In the genomic region with DNA sequence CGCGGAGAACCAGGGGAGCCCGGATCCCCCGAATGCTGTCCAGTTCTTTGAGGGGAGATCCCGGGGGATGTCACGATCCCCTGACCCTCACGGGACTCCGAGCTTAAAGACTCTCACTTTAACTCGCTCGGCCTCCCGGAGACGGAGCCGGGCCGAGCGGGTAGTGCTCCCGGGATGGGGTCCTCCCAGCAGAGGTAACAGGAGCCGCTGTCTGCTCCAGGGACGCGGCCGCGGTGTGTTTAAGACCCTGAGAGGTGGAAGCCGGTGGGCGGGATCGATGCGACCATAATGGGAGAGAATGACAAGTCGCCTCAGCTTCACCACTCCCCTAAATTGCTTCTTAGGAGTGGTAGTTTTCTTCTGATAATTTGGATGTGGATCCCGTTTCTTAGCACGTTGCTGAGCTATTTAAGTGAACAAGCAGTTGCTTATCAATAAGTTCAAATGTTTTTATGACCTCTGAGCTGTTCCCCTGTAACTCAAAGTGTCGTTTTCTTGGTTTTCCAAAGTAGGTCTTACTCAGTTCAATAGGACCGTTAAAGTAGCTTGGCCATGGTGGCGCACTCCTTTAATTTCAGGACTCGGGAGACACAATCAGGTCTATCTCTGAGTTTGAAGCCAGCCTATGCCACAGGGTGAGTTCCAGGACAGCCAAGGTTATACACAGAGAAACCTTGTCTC, we compare ENCODE assay signal across 9 mouse cellular contexts. TPM values are rescaled to one million over a fixed set of nuclear protein-coding genes. Genes with fewer than 3 reads are reported as not detected.
DNase-seq lines count a peak whose midpoint lies in the region; ATAC-seq and TF ChIP-seq lines count a peak whose summit lies in the region.
"Not testable (repeated sequence)": the region's sequence is repeated elsewhere in the genome, so short reads cannot be mapped to it uniquely, and the experiment has no call there.
"Had no signal": no experiment of that assay in that cellular context is flagged by ENCODE, and none has a peak within 500 bp of the region (broad histone marks: within the 10 kb centered on the region; RNA-seq: fewer than 3 reads in every experiment).

No protein-coding gene starts in this region.

- TF ChIP-seq CTCF in G1E (IDR thresholded peaks at IDR 0.05; ENCODE audit: low read depth, low read length); testis, adult 2 months (IDR thresholded peaks at IDR 0.05; ENCODE audit: control insufficient read depth, insufficient read depth, insufficient replicate concordance, low read depth, low read length): not testable (repeated sequence)

- H3K36me3 ChIP-seq in G1E (replicated peaks): peaks cover 40% of the 10 kb centered on the region
- peaks cover 24% of the 10 kb centered on the region for H3K36me3 ChIP-seq in forebrain, embryonic 14.5 days (ENCODE audit: control insufficient read depth, insufficient read depth, low read length)
- not testable (repeated sequence) for H3K36me3 ChIP-seq in testis, adult 2 months (ENCODE audit: control insufficient read depth, insufficient read depth, low read length)

- H3K27me3 ChIP-seq in G1E (ENCODE audit: insufficient read depth, low read length); forebrain, embryonic 14.5 days (replicated peaks; ENCODE audit: control insufficient read depth, insufficient read depth, low read length); testis, adult 2 months (ENCODE audit: control insufficient read depth, insufficient read depth, low read length): not testable (repeated sequence)

- peak overlapping the region; percentile 83 for H3K27ac ChIP-seq in forebrain, embryonic 14.5 days (ENCODE audit: low read depth, low read length)
- H3K27ac ChIP-seq in testis, adult 2 months (ENCODE audit: control insufficient read depth, insufficient read depth, low read depth, low read length): peak overlapping the region; percentile 87

- not testable (repeated sequence) for TF ChIP-seq POLR2A in testis, adult 2 months (IDR thresholded peaks at IDR 0.05; ENCODE audit: control insufficient read depth, low read depth, low read length)

- H3K9me3 ChIP-seq in G1E (replicated peaks); forebrain, embryonic 14.5 days (replicated peaks; ENCODE audit: control insufficient read depth, low read length): not testable (repeated sequence)

- peak overlapping the region; percentile 79 for H3K4me3 ChIP-seq in G1E (ENCODE audit: low read depth, low read length)
- peak overlapping the region; percentile 65 for H3K4me3 ChIP-seq in forebrain, embryonic 14.5 days (ENCODE audit: low read depth, low read length)
- H3K4me3 ChIP-seq in testis, adult 2 months (ENCODE audit: control insufficient read depth, low read depth, low read length): peak overlapping the region; percentile 87

- peak; percentile 35; the same call in 1 of the 2 replicates for ATAC-seq in G1E (ENCODE audit: extremely low read depth, insufficient number of reproducible peaks, low FRiP score, poor library complexity, severe bottlenecking)
- peak; percentile 59 for ATAC-seq in forebrain, embryonic 14.5 days
- peak; percentile 9 to 43; a peak in 3 of 4 replicates for ATAC-seq in hematopoietic stem cell, adult 5-6 weeks (replicated peaks in 1 of 2; ENCODE audit: insufficient read depth in 1 of 2, low FRiP score in 2 of 2, low TSS enrichment in 1 of 2, low read depth in 1 of 2, poor library complexity in 2 of 2, severe bottlenecking in 2 of 2)

- under 1% methylated on average over 26 of the region's 32 CpGs for WGBS in forebrain, embryonic 14.5 days

- DNase-seq in G1E (ENCODE audit: low spot score): not testable (repeated sequence)
- DNase-seq in cerebellum, adult 11 months: peak; percentile 43
- peak; percentile 16 for DNase-seq in forebrain, embryonic 14.5 days (ENCODE audit: low spot score)
- DNase-seq in kidney, postnatal 14 days: peak; percentile 46
- peak; percentile 27 to 28 for DNase-seq in lung, adult 18-20 months
- peak; percentile 62 for DNase-seq in naive thymus-derived CD4-positive, alpha-beta T cell, adult 2 months (ENCODE audit: low read depth)

- peak overlapping the region; percentile 80 for H3K4me2 ChIP-seq in forebrain, embryonic 14.5 days (ENCODE audit: low read length)

- peak overlapping the region; percentile 79 for H3K9ac ChIP-seq in forebrain, embryonic 14.5 days (ENCODE audit: low read length)

- peaks cover 63% of the 10 kb centered on the region for H3K4me1 ChIP-seq in G1E (ENCODE audit: insufficient read depth, low read depth, low read length)
- not testable (repeated sequence) for H3K4me1 ChIP-seq in forebrain, embryonic 14.5 days (ENCODE audit: control insufficient read depth, insufficient read depth, low read length); testis, adult 2 months (ENCODE audit: control insufficient read depth, insufficient read depth, low read length)

RNA-seq across cellular contexts. Expression of gene Rabepk, which starts 3.0 kb away (rescaled TPM):
- total RNA-seq in G1E (2014; fragmentation: Nextera tagmentation) (16.0 and 21.1 TPM in 2 replicates), G1E (2017) (31.8 and 36.9 TPM in 2 replicates)
- polyA plus RNA-seq in G1E (2012): 9.1 and 11.6 TPM in 2 replicates
- 26.9 and 29.3 TPM in 2 replicates for polyA plus RNA-seq in forebrain, embryonic 14.5 days (2014; fragmentation: Nextera tagmentation; extraction: Ambion mirVana)
- total RNA-seq in hematopoietic stem cell, adult 5-6 weeks (2017): 34.9 and 66.2 TPM in 2 replicates
- polyA plus RNA-seq in testis, adult 2 months (2012; rRNA removed): 431 and 458 TPM in 2 replicates

RNA-seq across cellular contexts. Expression of gene Fbxw2, which starts 23.4 kb away (rescaled TPM):
- total RNA-seq in G1E (2014; fragmentation: Nextera tagmentation) (60.0 and 74.7 TPM in 2 replicates), G1E (2017) (99.5 and 104 TPM in 2 replicates)
- 22.7 and 26.1 TPM in 2 replicates for polyA plus RNA-seq in G1E (2012)
- 78.6 and 78.9 TPM in 2 replicates for polyA plus RNA-seq in forebrain, embryonic 14.5 days (2014; fragmentation: Nextera tagmentation; extraction: Ambion mirVana)
- 76.7 and 81.1 TPM in 2 replicates for total RNA-seq in hematopoietic stem cell, adult 5-6 weeks (2017)
- polyA plus RNA-seq in testis, adult 2 months (2012; rRNA removed): 13.0 and 14.9 TPM in 2 replicates

RNA-seq across cellular contexts. Expression of gene Gm34653, which starts 30.1 kb away (rescaled TPM):
- 0.58 TPM in 1 of 2 replicates, not detected in the other for total RNA-seq in G1E (2014; fragmentation: Nextera tagmentation)
- 0.38 and 0.46 TPM in 2 replicates for total RNA-seq in G1E (2017)
- not detected in 2 replicates for polyA plus RNA-seq in G1E (2012)
- polyA plus RNA-seq in forebrain, embryonic 14.5 days (2014; fragmentation: Nextera tagmentation; extraction: Ambion mirVana): not detected in 2 replicates
- total RNA-seq in hematopoietic stem cell, adult 5-6 weeks (2017): not detected in 2 replicates
- polyA plus RNA-seq in testis, adult 2 months (2012; rRNA removed): not detected in 2 replicates
- total RNA-seq: heart, adult 18-20 months had no signal

RNA-seq across cellular contexts. Expression of gene Hspa5, which starts 30.9 kb away (rescaled TPM):
- total RNA-seq in G1E (2014; fragmentation: Nextera tagmentation) (117 and 127 TPM in 2 replicates), G1E (2017) (337 and 367 TPM in 2 replicates)
- 48.4 and 59.2 TPM in 2 replicates for polyA plus RNA-seq in G1E (2012)
- 384 and 454 TPM in 2 replicates for polyA plus RNA-seq in forebrain, embryonic 14.5 days (2014; fragmentation: Nextera tagmentation; extraction: Ambion mirVana)
- 812 and 949 TPM in 2 replicates for total RNA-seq in hematopoietic stem cell, adult 5-6 weeks (2017)
- polyA plus RNA-seq in testis, adult 2 months (2012; rRNA removed): 587 and 750 TPM in 2 replicates

RNA-seq across cellular contexts. Expression of gene Gapvd1, which starts 47.7 kb away (rescaled TPM):
- total RNA-seq in G1E (2014; fragmentation: Nextera tagmentation): 89.2 and 102 TPM in 2 replicates
- total RNA-seq in G1E (2017): 83.0 and 95.0 TPM in 2 replicates
- polyA plus RNA-seq in G1E (2012): 16.6 and 23.5 TPM in 2 replicates
- 100 and 105 TPM in 2 replicates for polyA plus RNA-seq in forebrain, embryonic 14.5 days (2014; fragmentation: Nextera tagmentation; extraction: Ambion mirVana)
- total RNA-seq in hematopoietic stem cell, adult 5-6 weeks (2017): 101 and 110 TPM in 2 replicates
- polyA plus RNA-seq in testis, adult 2 months (2012; rRNA removed): 19.0 and 19.2 TPM in 2 replicates

Comparison
In these comparisons a context has a peak if more than half of its experiments do, and no peak if none do; other contexts are left out.
1. RNA of gene Rabepk, which starts 3.0 kb away (polyA plus RNA-seq): 431 to 458 TPM in testis, adult 2 months; 26.9 to 29.3 TPM in forebrain, embryonic 14.5 days and 9.1 to 11.6 TPM in G1E; every median in the first group is over 10 times any median in the second.
2. Peak in every context shown above with its lines, with median percentiles within 50 percentile points of each other: ATAC-seq and H3K4me3 ChIP-seq.